Mouse (Mus musculus) liver, adult 2 months (tissue): ENCODE measurements around the gene Ppm1h.

Experiments used
- CTCF ChIP-seq: fragments of 200-500 bp; IDR thresholded peaks from 2 replicates; pipeline ENCODE4 v1.5.1; 2011; ENCODE audit warnings: low read depth, low read length, control low read depth
- POLR2A ChIP-seq: fragments of 200-500 bp; IDR thresholded peaks from 2 replicates; pipeline ENCODE4 v1.6.1; 2011; ENCODE audit warnings: low read length, control low read depth; ENCODE audit not compliant: insufficient read depth; ENCODE audit errors: extremely low read depth

- no peak for TF ChIP-seq POLR2A
- TF ChIP-seq CTCF, result no peak
Observed at GRCm38 (mm10) chr10:122861696-122862385, 183.3 kb downstream of the Ppm1h start.
